Mouse (Mus musculus) hindlimb bud, embryonic 11.5 days (tissue): ENCODE data around the gene Tmem234.

Source experiments
- DNase-seq: peaks from one replicate; pipeline ENCODE4 v3.0.0-alpha.2; 2012; ENCODE audit warnings: low read depth, low spot score; ENCODE audit errors: extremely low spot score

Gene Tmem234

GRCm38 (mm10) chr4:129578466-129578865 is 22.0 kb upstream of the Tmem234 start, which contains the start of gene Fam167b:
Gene Fam167b, minus strand, starts transcription at chr4:129578549.
- DNase-seq, result no peak

- no peak for DNase-seq
These were observed 20.1 kb upstream of the Tmem234 start for GRCm38 (mm10) chr4:129580347-129580746.

- no peak for DNase-seq
These were observed 18.2 kb upstream of the Tmem234 start for GRCm38 (mm10) chr4:129582251-129582650.

- no peak for DNase-seq
These were observed 16.1 kb upstream of the Tmem234 start for GRCm38 (mm10) chr4:129584370-129584769.

- DNase-seq, result no peak
These were observed 15.4 kb upstream of the Tmem234 start for GRCm38 (mm10) chr4:129584884-129585608.

- no peak for DNase-seq
These were observed 14.7 kb upstream of the Tmem234 start for GRCm38 (mm10) chr4:129585773-129586172.

- no peak for DNase-seq
These were observed 13.5 kb upstream of the Tmem234 start for GRCm38 (mm10) chr4:129586943-129587342.

- no peak for DNase-seq
These were observed 11.6 kb upstream of the Tmem234 start for GRCm38 (mm10) chr4:129588865-129589264.

- DNase-seq, result peak; percentile 72
These were observed 8.1 kb downstream of the Tmem234 start for GRCm38 (mm10) chr4:129608426-129609025.

GRCm38 (mm10) chr4:129609139-129609631 is 8.7 kb downstream of the Tmem234 start:
- DNase-seq, result no peak

- DNase-seq, result no peak
These were observed 9.6 kb downstream of the Tmem234 start for GRCm38 (mm10) chr4:129610026-129610425.

- DNase-seq, result no peak
These were observed 10.0 kb downstream of the Tmem234 start for GRCm38 (mm10) chr4:129610472-129610871.

- no peak for DNase-seq
These were observed 13.6 kb downstream of the Tmem234 start, which contains the start of gene Dcdc2b for GRCm38 (mm10) chr4:129614093-129614492. Gene Dcdc2b, minus strand, starts transcription at chr4:129614257.

- DNase-seq, result no peak
These were observed 15.4 kb downstream of the Tmem234 start for GRCm38 (mm10) chr4:129615801-129616290.

- DNase-seq, result no peak
These were observed 16.2 kb downstream of the Tmem234 start for GRCm38 (mm10) chr4:129616631-129617030.

GRCm38 (mm10) chr4:129617121-129617641 is 16.7 kb downstream of the Tmem234 start:
- no peak for DNase-seq

GRCm38 (mm10) chr4:129618031-129618430 is 17.6 kb downstream of the Tmem234 start:
- DNase-seq, result no peak

GRCm38 (mm10) chr4:129618786-129619691 is 18.6 kb downstream of the Tmem234 start, which contains the start of gene Iqcc:
Gene Iqcc, minus strand, starts transcription at chr4:129619099.
- DNase-seq, result no peak

GRCm38 (mm10) chr4:129620419-129621282 is 20.2 kb downstream of the Tmem234 start:
- no peak for DNase-seq
